Mouse (Mus musculus) cerebellum, postnatal 10 days (tissue): Measurements from ENCODE around the gene Dlat.
A peak's percentile ranks its signal among the peaks of the same experiment; 100 is the strongest.
"Not testable (repeated sequence)": the region's sequence is repeated elsewhere in the genome, so short reads cannot be mapped to it uniquely, and the experiment has no call there.

ENCODE experiments used
- DNase-seq, 2 experiments: peaks; one replicate each; pipeline ENCODE4 v3.0.0; 2021; ENCODE audit warnings: mixed read lengths in 2 of 2

The Dlat gene

DNA sequence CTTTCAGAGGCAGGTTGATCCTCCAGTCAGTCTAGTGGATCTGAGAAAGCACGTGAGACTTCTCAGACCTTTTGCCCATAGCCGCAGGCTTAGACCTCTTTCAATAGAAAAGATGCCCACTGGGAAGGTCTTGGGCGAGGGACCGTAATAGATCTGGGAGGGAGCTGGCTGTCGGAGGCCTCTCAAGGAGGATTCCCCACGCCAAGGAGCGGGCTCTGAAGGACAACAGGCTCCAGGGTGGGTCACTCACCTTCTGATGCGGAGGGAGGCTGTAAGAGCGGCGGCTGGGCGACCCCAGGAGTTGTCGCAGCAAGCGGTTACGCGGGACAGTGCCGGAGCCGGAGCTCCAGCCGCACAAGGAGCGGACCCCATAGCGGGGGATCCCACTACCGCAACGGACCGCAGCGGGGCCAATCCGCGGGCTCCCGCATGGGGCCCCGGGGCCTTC, 615 bp downstream of the Dlat start:
- no peak for DNase-seq

GRCm38 (mm10) chr9:50658391-50658790, 1.2 kb downstream of the Dlat start:
- DNase-seq: no peak

DNA sequence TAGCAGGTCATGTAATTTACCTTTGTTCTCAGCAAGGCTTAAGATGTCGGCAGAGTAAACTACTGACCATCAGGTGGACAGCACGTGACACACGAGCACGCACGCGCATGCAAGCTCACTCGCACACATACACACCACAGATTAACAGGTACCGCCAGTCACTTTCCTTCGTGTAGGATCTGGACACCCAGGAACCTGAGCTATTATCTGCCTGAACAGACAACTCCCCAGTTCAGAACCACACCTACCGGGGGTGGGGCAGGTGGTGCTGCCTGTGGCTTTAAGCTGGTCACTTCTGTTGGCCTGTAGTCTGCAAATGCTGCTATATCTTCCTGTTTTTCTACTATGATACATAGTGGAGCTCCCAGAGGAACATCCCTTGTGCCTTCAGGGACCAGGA, 9.1 kb downstream of the Dlat start:
- no peak for DNase-seq

DNA sequence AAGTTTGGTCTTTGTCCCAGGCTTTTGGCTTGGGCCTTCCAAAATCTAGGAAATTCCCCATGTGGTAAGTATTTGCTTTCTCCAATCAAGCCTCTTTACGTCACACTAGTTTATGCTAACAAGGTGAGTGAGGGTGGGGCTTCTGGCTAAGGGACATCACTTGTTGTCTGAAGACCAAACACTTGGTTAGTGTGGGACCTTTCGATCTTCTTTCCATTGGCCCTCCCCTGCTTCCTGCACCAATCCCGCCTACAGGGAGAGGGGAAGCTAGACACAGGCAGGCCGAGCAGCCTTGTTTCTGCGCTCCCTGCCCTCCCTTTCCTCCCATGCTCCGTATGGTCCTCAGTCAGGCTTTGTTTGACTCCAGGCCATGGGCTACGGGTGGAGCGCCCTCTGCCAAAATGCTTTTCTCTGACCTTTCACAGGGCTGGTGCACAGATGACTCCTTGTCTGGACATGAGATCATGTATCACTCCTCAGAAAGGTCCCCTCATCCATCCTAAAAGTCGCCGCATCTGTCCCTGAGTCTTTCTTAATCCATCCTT, 12.7 kb downstream of the Dlat start:
- no peak for DNase-seq

DNA sequence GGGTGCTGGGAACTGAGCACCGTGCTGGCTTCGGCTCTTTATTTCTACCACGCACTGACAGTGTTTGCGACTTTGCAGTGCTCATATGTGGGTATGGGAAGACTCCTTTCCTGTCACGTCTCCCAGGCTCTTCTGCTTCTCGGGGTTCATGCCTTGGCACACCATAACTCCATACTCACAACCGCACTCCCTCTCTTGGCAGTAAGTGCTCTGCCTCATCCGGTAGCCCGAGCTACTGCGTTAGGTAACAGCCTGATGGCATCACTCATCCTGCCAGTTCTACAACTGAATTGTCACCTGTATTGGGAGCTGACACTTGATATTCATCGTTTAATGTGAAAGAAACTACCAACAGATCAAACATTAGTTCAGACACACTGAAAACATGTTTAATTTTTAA, 25.3 kb downstream of the Dlat start:
- DNase-seq: no peak

GRCm38 (mm10) chr9:50633059-50633458, 26.5 kb downstream of the Dlat start:
- peak in 1 of 2 experiments; percentile 12 for DNase-seq

- DNase-seq: no peak
Observed at GRCm38 (mm10) chr9:50632016-50632688, 27.4 kb downstream of the Dlat start.

DNA sequence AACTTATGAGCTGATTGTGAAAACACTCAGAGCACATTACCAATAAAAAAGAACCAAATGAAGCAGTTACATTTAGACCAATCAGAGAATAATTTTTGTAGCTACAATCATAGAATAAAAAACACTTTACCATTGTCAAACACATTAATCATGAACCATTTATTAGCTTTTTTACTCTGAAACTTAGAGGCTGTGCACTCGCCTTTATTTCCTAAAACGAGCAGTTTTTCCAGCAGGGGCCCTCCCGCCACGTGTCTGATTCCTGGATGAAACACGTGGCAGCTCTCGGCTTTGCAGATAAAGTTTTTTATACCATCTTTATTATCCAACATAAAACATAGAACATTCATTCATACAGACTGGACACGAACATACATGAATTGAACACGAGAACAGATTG, 28.7 kb downstream of the Dlat start:
- DNase-seq: not testable (repeated sequence)

DNA sequence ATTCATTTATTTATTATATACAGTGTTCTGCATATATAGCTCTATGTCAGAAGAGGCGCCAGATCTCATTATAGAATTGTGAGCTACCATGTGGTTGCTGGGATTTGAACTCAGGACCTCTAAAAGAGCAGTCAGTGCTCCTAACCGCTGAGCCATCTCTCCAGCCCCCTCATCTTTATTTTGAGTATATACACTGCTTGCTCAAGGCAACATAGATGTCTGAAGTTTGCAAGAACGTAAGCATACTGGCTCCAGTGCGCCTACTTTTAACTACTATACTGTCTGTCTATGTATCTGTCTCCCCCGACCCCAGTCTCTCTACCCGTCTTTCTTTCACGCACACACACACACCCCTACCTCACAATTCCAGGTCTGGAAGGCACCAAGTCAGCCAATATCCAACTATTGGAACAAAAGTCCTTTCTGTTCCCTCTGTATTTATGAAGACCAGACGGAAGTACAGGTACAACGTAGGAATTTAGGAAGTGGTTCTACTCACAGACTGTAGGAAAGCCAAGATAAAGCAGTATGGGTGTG, 41.7 kb downstream of the Dlat start:
- no peak for DNase-seq

GRCm38 (mm10) chr9:50616766-50617603, 42.6 kb downstream of the Dlat start, which contains the start of the genes Pih1d2 and Nkapd1:
Pih1d2 (plus strand) TSS chr9:50617321.
Nkapd1 (minus strand) TSS chr9:50617464.
- DNase-seq: peak; percentile 93 to 94

DNA sequence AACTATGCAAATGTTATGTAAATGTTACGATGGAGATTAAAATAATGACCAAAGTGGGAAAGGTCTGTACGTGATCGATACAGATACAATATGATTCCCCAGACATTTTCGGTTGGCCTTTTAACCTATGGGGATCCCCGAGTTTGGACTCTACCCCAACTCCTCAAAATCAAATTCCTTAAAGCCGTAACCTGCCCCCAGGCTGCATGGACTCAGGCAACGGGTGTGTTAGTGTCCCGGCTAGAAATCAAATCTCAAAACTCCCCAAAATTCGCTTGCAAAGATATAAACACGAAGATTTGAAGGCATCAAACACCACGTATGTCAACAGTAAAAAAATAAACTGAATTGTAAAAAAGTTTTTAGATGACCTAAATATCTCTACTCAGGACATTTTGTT, 43.4 kb downstream of the Dlat start:
- DNase-seq: no peak

GRCm38 (mm10) chr9:50612115-50612514, 47.5 kb downstream of the Dlat start:
- DNase-seq: no peak

DNA sequence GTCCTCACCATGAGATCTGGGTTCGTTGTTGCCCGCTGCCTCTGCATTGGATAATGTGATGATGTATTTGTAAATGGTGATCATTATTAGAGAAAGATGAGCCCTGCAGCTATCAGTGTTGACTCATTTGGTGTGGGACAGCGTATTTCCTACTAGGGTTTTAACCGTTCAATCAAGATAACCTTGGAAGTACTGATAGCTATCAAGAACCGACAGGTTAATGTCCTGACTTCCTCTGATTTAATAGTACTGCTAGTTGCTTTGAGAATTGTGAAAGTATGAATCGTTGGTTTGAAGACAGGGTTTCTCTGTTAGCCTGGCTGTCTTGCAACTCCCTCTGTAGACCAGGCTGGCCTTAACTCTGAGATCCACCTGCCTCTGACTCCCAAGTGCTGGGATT, 55.2 kb downstream of the Dlat start:
- DNase-seq: no peak

DNA sequence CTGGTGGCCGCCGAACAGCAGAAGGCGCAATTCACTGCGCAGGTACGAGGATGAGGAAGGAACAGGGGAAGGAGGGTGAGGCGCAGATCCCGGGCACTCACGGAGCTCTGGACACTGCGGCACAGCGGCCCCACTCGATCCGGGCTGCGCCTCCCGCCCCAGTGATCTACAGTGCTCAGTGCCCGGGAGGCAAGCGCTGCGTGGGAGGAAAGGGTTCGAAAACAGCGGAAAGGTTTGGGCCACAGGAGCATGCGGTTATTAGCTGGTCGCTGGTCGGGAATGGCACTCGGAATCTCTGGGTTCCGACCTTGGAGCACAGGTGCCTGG, 55.6 kb downstream of the Dlat start:
- DNase-seq: no peak

DNA sequence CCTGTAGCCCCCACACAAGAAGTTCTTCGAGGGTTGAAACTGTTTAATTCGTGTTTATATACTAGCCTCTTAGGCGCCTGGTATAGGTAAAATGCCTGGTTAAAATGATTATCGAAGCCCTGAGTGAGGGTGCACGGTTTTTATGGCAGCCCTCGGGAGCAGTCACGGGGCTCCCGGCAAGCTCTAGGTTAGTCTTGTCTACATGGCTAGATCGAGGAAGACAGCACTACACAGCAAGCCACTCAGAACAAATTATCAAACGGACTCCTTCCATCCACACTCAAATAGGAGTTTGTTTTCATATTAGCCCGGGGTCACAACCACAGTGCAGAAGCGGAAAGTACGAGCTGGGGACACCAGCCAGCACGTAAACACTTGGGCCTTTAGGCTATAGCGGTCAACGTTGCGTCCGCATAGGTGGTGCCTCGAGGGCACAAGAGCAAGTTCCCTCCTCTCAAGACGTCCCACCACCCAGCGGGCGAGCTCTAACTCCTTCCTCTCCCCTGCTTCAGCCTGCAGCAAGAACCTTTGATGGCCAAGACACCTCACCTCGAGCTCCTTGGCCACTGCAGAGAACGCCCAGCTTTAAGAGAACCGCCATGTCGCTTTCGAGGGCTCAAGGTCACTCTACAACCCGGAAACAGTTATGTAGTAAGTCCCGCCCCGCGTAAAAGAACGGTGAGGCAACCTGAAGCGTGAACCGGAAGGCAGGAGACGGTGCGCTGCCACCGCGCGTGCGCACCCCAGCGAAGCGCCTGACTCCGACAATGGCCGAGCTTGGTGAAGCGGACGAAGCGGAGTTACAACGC, 56.2 kb downstream of the Dlat start, which contains the start of the genes Sdhd and Timm8b:
Sdhd (minus strand) TSS at position 624 of the 809 bp plus-strand sequence.
Timm8b (plus strand) TSS at position 722 of the 809 bp plus-strand sequence.
- peak; percentile 95 to 97 for DNase-seq

DNA sequence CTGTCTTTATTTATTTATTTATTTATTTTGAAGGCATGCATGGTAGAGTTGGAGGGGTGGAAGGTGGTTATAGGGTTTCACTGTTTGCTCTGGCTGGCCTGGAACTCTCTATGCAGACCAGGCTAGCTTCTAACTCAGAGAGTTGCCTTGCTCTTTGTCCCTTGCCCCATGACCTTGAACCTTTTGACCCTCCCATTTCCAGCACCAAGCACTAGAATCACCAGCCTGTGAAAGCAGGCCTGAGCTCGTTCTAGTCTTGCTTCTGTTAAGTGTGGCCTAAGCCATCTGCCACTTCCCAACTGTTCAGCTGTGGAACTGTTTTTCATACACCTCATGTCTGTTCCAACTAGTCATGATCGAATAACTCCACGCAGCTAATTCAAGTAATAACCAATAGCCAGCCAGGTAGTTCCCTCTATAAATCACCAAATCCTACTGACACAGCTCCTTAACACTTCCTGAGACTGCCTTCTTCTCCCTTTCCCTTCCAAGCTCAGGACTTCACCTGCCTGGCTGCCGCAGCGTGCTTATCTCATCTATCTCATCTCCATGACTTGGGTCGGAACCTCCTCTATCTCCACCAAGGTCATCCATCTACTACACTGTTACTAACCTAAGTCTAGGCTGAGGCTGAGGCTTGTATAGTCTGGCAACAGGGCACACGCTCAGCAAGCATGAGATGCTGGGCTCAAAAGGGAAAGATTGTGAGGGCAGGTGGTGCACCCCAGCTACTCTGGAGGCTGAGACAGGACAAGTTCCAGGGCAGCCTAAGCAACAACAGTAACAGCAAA, 57.3 kb downstream of the Dlat start:
- DNase-seq: no peak

DNA sequence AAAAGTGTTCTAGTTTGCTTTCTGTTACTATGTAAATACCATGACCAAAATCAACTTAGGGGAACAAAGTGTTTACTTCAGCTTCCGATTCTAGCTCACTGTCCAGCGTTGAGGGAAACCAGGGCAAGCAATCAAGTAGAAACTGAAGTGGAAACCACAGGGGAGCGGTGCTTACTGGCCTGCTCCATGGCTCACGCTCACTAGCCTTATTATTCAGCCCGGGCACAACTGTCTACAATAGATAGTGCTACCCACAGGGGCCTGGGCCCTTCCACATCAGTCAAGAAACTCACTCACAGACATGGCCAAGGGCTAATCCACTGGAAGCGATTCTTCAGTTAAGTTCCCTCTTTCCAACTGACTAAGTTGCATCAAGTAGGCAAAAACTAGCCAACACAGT, 58.0 kb downstream of the Dlat start:
- DNase-seq: no peak

GRCm38 (mm10) chr9:50596973-50597372, 62.6 kb downstream of the Dlat start:
- no peak for DNase-seq

- no peak for DNase-seq
Observed at GRCm38 (mm10) chr9:50594794-50595417, 64.7 kb downstream of the Dlat start.

DNA sequence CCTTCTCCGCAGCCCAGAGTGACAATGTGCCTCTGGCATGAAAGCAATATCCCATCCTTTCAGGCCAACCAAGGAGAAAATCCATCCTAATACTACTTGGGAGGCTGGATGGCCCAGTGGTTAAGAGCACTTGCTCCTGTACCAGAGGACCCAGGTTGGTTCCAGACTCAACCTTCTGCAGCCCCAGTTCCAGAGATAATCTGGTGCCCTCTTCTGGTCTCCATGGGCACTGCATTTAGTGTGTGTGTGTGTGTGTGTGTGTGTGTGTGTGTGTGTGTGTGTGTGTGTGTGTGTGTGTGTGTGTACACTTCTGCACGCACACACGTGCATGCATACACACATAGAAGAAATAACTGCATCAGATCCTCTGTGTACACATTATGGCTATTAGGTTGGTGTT, 66.0 kb downstream of the Dlat start:
- peak; percentile 47 to 69 for DNase-seq

- DNase-seq: no peak
Observed at GRCm38 (mm10) chr9:50592955-50593354, 66.6 kb downstream of the Dlat start.
